Mouse (Mus musculus) ES-E14 (cell line): ENCODE results near the gene Slc35a1. TPM values are rescaled to one million over a fixed set of nuclear protein-coding genes. Genes with fewer than 3 reads are reported as not detected.

Experiments
- DNase-seq: peaks from one replicate; pipeline ENCODE4 v3.0.0-alpha.2; 2013; ENCODE audit warnings: low read depth, low spot score
- H3K27ac ChIP-seq: 2 replicates; pipeline ENCODE4 v1.5.1; 2012; ENCODE audit warnings: low read depth, mild to moderate bottlenecking, low read length, moderate library complexity, mixed read lengths; ENCODE audit not compliant: poor library complexity, insufficient read depth, severe bottlenecking
- H3K36me3 ChIP-seq: 2 replicates; pipeline ENCODE4 v1.6.1; 2012; ENCODE audit warnings: mild to moderate bottlenecking, low read length, moderate library complexity, mixed read lengths; ENCODE audit not compliant: control insufficient read depth, poor library complexity, insufficient read depth, severe bottlenecking
- H3K4me1 ChIP-seq, 2 experiments: fragments of 150-350 bp in 1 of 2; sonication (generic) in 1 of 2; 2 replicates each; pipeline ENCODE4 v1.6.1; 2012; ENCODE audit warnings: low read length in 2 of 2, mild to moderate bottlenecking in 1 of 2, mixed read lengths in 1 of 2; ENCODE audit not compliant: control insufficient read depth in 2 of 2, insufficient read depth in 2 of 2, poor library complexity in 1 of 2
- H3K4me3 ChIP-seq, 2 experiments: fragments of 150-350 bp in 1 of 2; sonication (generic) in 1 of 2; 2 replicates each; pipeline ENCODE4 v1.5.1; 2012; ENCODE audit warnings: low read length in 2 of 2, low read depth in 1 of 2, mild to moderate bottlenecking in 1 of 2, mixed read lengths in 1 of 2; ENCODE audit not compliant: insufficient read depth in 1 of 2, poor library complexity in 1 of 2, severe bottlenecking in 1 of 2
- H3K9ac ChIP-seq: 2 replicates; pipeline ENCODE4 v1.6.1; 2012; ENCODE audit warnings: low read depth, mild to moderate bottlenecking, low read length, mixed read lengths; ENCODE audit not compliant: poor library complexity, insufficient read depth, severe bottlenecking
- H3K9me3 ChIP-seq: fragments of 150-350 bp; sonication (generic); 2 replicates; pipeline ENCODE4 v1.6.1; 2012; ENCODE audit warnings: low read depth, mild to moderate bottlenecking, low read length; ENCODE audit not compliant: control insufficient read depth, insufficient read depth
- CHD2 ChIP-seq: IDR thresholded peaks from 2 replicates; pipeline ENCODE4 v1.6.1; 2014; ENCODE audit warnings: mild to moderate bottlenecking, low read depth, low read length, inconsistent platforms
- HCFC1 ChIP-seq: IDR thresholded peaks from 2 replicates; pipeline ENCODE4 v1.6.1; 2012; ENCODE audit warnings: low read length, inconsistent platforms, borderline replicate concordance; ENCODE audit not compliant: insufficient read depth
- MAFK ChIP-seq: IDR thresholded peaks from 2 replicates; pipeline ENCODE4 v1.6.1; 2014; ENCODE audit warnings: mild to moderate bottlenecking, low read depth, low read length, inconsistent platforms; ENCODE audit not compliant: insufficient read depth
- ZC3H11A ChIP-seq: IDR thresholded peaks from 2 replicates; pipeline ENCODE4 v1.6.1; 2012; ENCODE audit warnings: low read depth, mild to moderate bottlenecking, inconsistent platforms, low read length, borderline replicate concordance
- ZNF384 ChIP-seq: IDR thresholded peaks from 2 replicates; pipeline ENCODE4 v1.6.1; 2012; ENCODE audit warnings: low read depth, low read length, inconsistent platforms
- in situ Hi-C, 2 experiments: fragments of 600-800 bp; cut with MboI; formaldehyde crosslinking; loops; one replicate each; pipeline ENCODE4 v1.15.1; 2025; ENCODE audit warnings: low sequenced_read_pairs in 2 of 2, inconsistent platforms in 1 of 2; ENCODE audit not compliant: unreplicated experiment in 2 of 2
- total RNA-seq: library from RNA; depleted of rRNA; stranded (reverse); fragments of 300-350 nt; gene quantifications from 2 replicates; pipeline ENCODE4 v1.2.3, GENCODE M21; 2012

Slc35a1 gene
- total RNA-seq, 1 experiment = 36.9 TPM

DNA sequence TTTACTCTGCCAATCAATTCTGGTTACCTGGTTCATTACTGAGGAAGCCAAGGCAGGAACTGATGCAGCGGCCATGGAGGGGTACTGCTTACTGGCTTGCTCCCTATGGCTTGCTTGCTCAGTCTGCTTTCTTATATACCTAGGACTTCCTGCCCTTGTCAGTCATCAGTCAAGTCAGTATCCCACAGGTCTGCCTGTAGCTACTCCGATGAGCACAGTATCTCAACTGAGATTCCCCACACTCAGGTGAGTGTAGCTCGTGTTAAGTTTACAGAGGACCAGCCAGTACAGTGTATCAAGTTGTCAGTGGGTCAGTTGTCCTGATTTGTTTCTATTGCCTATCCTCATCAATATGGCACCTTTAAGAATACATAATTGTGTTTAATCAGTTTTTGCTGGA is 46.5 kb downstream of the Slc35a1 start:
- H3K4me3 ChIP-seq = no peak overlapping the region
- H3K4me1 ChIP-seq = no peaks in the 10 kb centered on the region
- no peak overlapping the region for H3K9ac ChIP-seq
- peaks cover 4% of the 10 kb centered on the region; the same call in 1 of the 2 replicates for H3K36me3 ChIP-seq
- H3K9me3 ChIP-seq = no peaks in the 10 kb centered on the region
- DNase-seq = no peak
- in situ Hi-C loops = no loop called here
- H3K27ac ChIP-seq = no peak overlapping the region
- TF ChIP-seq CHD2 (no peak), ZNF384 (no peak), HCFC1 (no peak), ZC3H11A (no peak), MAFK (no peak)

DNA sequence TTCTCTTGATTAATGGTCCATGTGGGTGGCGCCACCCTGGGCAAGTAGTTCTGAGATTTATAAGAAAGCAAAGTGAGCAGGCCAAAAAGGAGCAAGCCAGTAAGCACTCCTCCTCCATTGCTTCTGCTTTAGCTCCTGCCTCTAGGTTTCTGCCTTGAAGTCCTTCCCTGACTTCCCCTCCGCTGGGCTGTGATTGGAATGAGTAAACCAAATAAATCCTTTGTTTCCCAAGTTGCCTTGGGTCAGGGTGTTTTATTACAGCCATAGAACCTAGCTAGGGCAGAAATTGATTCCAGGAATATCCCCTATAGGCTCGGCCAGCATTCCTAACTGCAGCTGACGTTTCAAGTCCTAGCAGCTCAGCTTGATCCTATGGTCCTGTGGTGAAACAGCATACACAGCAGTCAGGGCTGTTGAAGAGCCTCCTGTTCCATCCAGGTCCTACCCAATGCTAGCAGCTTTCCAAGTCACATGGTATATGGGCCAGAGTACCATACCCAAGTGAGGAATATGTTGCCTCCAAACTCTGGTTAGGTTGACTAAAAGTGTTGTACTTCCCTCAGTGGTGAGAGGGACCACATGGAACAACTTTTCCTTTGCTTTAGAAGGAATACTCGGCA is 47.4 kb downstream of the Slc35a1 start:
- in situ Hi-C loops = no loop called here

DNA sequence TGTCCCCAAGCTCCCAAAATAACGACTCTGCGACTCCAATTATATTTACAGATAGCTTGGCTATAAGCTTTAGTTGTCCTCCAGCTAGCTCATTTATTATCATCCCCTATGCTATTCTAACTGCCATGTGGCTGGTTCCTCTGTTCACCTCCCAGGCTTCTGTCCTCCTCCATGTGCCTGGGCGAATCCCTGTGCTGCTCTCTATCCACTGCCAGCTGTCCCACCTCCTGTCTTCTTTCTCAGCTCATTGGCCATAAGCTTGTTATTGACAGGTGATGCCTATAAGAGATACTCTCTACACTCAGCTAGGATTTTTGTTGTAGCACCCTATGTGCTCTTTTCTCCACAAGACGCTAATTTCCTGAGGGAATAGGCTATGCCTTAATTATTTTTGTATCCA is 49.4 kb downstream of the Slc35a1 start:
- DNase-seq = no peak
- no peak overlapping the region for H3K4me3 ChIP-seq
- in situ Hi-C loops = no loop called here
- TF ChIP-seq CHD2 (no peak), MAFK (no peak), ZNF384 (no peak), HCFC1 (no peak), ZC3H11A (no peak)
- H3K36me3 ChIP-seq = peaks cover 8% of the 10 kb centered on the region
- no peaks in the 10 kb centered on the region for H3K4me1 ChIP-seq
- H3K27ac ChIP-seq = no peak overlapping the region
- no peak overlapping the region for H3K9ac ChIP-seq
- no peaks in the 10 kb centered on the region for H3K9me3 ChIP-seq

More for the DNA sequence above, 47.4 kb downstream of the Slc35a1 start:
- no peak overlapping the region for H3K4me3 ChIP-seq
- no peak for DNase-seq
- TF ChIP-seq ZNF384 (no peak), HCFC1 (no peak), MAFK (no peak), CHD2 (no peak), ZC3H11A (no peak)
- H3K9ac ChIP-seq = no peak overlapping the region
- H3K4me1 ChIP-seq = no peaks in the 10 kb centered on the region
- H3K27ac ChIP-seq = no peak overlapping the region
- H3K9me3 ChIP-seq = no peaks in the 10 kb centered on the region
- H3K36me3 ChIP-seq = peaks cover 4% of the 10 kb centered on the region

DNA sequence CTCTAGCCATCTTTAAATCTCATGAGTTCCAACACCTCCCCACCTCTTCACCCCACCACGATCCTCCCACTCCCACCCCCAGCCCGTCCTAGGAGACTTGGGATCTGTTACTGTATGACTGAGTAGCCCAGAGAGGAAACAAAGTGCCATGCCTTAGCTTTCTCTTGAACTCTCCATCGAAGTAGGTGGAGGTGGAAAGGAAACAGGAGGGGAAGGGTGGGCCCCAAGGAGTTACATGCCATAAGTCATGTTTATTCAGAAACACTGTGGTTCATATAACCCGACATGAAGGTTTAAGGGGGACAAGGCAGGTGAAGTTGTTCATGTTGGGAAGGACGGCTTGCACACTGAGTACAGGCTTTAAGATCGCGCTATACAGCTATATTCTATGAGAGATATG is 49.9 kb downstream of the Slc35a1 start:
- no peaks in the 10 kb centered on the region for H3K4me1 ChIP-seq
- no peak for DNase-seq
- H3K36me3 ChIP-seq = peaks cover 6% of the 10 kb centered on the region
- in situ Hi-C loops = no loop called here
- H3K9ac ChIP-seq = no peak overlapping the region
- H3K27ac ChIP-seq = no peak overlapping the region
- H3K4me3 ChIP-seq = no peak overlapping the region
- no peaks in the 10 kb centered on the region for H3K9me3 ChIP-seq
- TF ChIP-seq CHD2 (no peak), ZC3H11A (no peak), ZNF384 (no peak), HCFC1 (no peak), MAFK (no peak)
